Mouse (Mus musculus) stomach, embryonic 15.5 days (tissue): ENCODE measurements around the gene Lonp1. TPM values are rescaled to one million over a fixed set of nuclear protein-coding genes. Genes with fewer than 3 reads are reported as not detected.
A peak's percentile ranks its signal among the peaks of the same experiment; 100 is the strongest.

Experiments
- ATAC-seq: fragments of 200-750 bp; cut with Nextera tagmentation; 2 replicates; pipeline ENCODE4 v1.8.0; 2017; ENCODE audit warnings: low read depth, moderate number of reproducible peaks, moderate TSS enrichment; ENCODE audit not compliant: insufficient read depth, low FRiP score
- H3K27ac ChIP-seq: fragments of 300-500 bp; sonication (generic); 2 replicates; pipeline ENCODE4 v1.5.1; 2015; ENCODE audit warnings: mild to moderate bottlenecking, inconsistent platforms
- H3K27me3 ChIP-seq: fragments of 300-500 bp; sonication (generic); replicated peaks from 2 replicates; pipeline ENCODE4 v1.6.1; 2015; ENCODE audit warnings: inconsistent platforms
- H3K36me3 ChIP-seq: fragments of 300-500 bp; sonication (generic); 2 replicates; pipeline ENCODE4 v1.6.1; 2015; ENCODE audit warnings: inconsistent platforms
- H3K4me1 ChIP-seq: fragments of 300-500 bp; sonication (generic); 2 replicates; pipeline ENCODE4 v1.6.1; 2015; ENCODE audit warnings: inconsistent platforms
- H3K4me2 ChIP-seq: fragments of 300-500 bp; sonication (generic); 2 replicates; pipeline ENCODE4 v1.6.1; 2015; ENCODE audit warnings: mild to moderate bottlenecking, inconsistent platforms
- H3K4me3 ChIP-seq: fragments of 300-500 bp; sonication (generic); replicated peaks from 2 replicates; pipeline ENCODE4 v1.5.1; 2015; ENCODE audit warnings: inconsistent platforms
- H3K9ac ChIP-seq: fragments of 300-500 bp; sonication (generic); 2 replicates; pipeline ENCODE4 v1.6.1; 2015; ENCODE audit warnings: inconsistent platforms
- H3K9me3 ChIP-seq: fragments of 300-500 bp; sonication (generic); 2 replicates; pipeline ENCODE4 v1.6.1; 2016; ENCODE audit warnings: inconsistent platforms
- WGBS: fragments of 180-500 bp; shearing (Covaris S2); methylation state at CpG from one replicate; pipeline ENCODE4 v1.1.7; 2015; 5-methylcytosine and 5-hydroxymethylcytosine counted together
- polyA plus RNA-seq: library from polyadenylated mRNA; unstranded; fragments of >200 nt; fragmentation: Nextera tagmentation; extraction: Ambion mirVana; gene quantifications from 2 replicates; pipeline ENCODE4 v1.2.1, GENCODE M21; 2015

The Lonp1 gene
- polyA plus RNA-seq, 1 experiment from 2014 or later, result 59.1 TPM

DNA sequence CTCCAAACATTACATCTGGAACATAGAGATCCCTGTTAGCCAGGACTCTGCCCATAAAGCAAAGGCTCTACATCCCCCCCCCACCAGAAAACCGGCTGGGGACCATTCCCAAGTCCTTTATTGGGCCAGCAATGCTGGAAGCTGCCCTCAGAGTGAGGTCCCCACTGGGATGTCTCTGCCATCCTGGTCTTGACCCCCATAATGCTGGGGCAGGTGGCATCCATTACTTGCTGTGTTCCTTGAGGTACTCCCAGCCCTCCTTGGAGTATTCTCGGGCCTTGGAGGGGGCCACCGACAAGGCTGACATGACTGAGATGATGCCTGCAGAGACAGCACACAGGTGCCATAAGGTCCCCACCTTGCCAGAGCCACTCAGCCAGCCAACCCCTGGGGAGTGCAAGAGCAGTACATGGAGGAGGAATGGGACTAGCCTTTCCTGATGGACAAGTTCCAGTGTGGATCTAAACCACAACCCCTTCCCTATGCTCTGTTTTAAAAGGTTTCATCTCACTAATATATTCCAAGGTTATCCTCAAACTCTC, 19.1 kb downstream of the Lonp1 start:
- Histone ChIP-seq H3K27me3 (no peaks in the 10 kb centered on the region), H3K4me1 (peaks cover 23% of the 10 kb centered on the region), H3K27ac (no peak overlapping the region), H3K36me3 (peaks cover 44% of the 10 kb centered on the region), H3K9ac (no peak overlapping the region), H3K4me2 (no peak overlapping the region), H3K9me3 (no peaks in the 10 kb centered on the region), H3K4me3 (no peak overlapping the region)
- 73% methylated on average over 3 of the region's 3 CpGs for WGBS
- ATAC-seq, result no peak

DNA sequence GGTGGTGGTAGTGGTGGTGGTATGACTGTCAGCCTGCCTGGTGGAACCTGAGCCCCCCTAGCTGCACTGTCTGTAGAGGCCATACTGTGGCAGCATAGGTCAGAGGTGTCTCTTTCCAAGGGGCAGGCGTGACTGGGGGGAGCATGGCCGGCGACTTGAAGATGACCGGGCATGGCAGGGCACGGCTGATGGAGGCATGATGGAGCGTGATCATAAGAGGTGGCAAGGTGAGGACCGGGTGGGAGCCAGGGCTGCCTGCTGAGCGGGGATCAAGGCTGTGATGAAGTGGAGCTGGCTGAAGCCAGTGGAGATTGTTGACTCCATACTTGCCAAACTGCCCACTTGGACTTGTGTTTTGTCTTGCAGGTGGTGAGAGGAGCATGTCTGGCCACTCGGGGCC, 21.3 kb downstream of the Lonp1 start:
- H3K27me3 ChIP-seq, result no peaks in the 10 kb centered on the region
- H3K36me3 ChIP-seq, result peaks cover 64% of the 10 kb centered on the region
- no peak overlapping the region for H3K4me2 ChIP-seq
- no peak overlapping the region for H3K9ac ChIP-seq
- no peak overlapping the region for H3K4me3 ChIP-seq
- 87% methylated on average over 9 of the region's 9 CpGs for WGBS
- no peaks in the 10 kb centered on the region for H3K9me3 ChIP-seq
- no peak overlapping the region for H3K27ac ChIP-seq
- ATAC-seq, result no peak
- peaks cover 9% of the 10 kb centered on the region for H3K4me1 ChIP-seq

DNA sequence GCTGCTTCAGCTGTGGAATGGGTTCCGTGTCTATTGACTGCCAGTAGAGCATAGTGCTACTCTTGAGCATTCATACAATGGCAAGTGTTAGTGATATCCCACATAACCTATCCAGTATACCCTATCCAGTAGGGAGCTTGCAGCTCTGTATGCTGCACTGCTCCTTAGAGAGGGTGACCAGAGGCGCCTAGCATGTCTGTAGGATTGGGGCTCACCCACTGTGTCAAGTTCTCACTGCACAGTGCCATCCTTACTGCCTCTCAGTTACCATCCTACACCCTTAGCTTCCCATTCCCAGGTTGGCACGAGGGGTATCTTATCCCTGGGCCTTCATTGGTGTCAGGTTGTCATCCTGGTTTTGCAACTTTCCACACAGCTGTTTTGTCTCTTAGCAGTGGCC, 22.3 kb downstream of the Lonp1 start:
- H3K36me3 ChIP-seq, result peaks cover 74% of the 10 kb centered on the region

DNA sequence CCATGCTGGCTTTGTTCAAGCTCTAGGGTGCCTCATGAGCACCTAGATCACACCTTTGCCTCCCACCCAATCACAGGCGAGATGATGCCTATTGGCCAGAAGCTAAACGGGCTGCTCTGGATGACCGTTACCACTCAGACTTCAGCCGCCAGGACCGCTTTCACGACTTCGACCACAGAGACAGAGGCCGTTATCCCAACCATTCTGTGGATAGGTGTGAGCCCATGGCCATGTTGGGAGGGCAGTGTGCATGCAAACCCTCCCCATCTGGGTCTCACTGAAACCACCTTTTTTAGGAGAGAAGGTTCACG, 22.7 kb downstream of the Lonp1 start:
- WGBS, result 88% methylated on average over 9 of the region's 9 CpGs
- peaks cover 75% of the 10 kb centered on the region for H3K36me3 ChIP-seq
- peaks cover 7% of the 10 kb centered on the region for H3K4me1 ChIP-seq
- H3K27me3 ChIP-seq, result no peaks in the 10 kb centered on the region
- no peak for ATAC-seq
- H3K9me3 ChIP-seq, result no peaks in the 10 kb centered on the region
- H3K4me3 ChIP-seq, result no peak overlapping the region
- H3K9ac ChIP-seq, result no peak overlapping the region
- no peak overlapping the region for H3K27ac ChIP-seq
- H3K4me2 ChIP-seq, result no peak overlapping the region

More for the DNA sequence above, 22.3 kb downstream of the Lonp1 start:
- Histone ChIP-seq H3K4me1 (peaks cover 7% of the 10 kb centered on the region), H3K27ac (no peak overlapping the region), H3K9ac (no peak overlapping the region), H3K4me3 (no peak overlapping the region), H3K27me3 (no peaks in the 10 kb centered on the region), H3K4me2 (no peak overlapping the region), H3K9me3 (no peaks in the 10 kb centered on the region)
- 87% methylated on average over 3 of the region's 3 CpGs for WGBS
- no peak for ATAC-seq

DNA sequence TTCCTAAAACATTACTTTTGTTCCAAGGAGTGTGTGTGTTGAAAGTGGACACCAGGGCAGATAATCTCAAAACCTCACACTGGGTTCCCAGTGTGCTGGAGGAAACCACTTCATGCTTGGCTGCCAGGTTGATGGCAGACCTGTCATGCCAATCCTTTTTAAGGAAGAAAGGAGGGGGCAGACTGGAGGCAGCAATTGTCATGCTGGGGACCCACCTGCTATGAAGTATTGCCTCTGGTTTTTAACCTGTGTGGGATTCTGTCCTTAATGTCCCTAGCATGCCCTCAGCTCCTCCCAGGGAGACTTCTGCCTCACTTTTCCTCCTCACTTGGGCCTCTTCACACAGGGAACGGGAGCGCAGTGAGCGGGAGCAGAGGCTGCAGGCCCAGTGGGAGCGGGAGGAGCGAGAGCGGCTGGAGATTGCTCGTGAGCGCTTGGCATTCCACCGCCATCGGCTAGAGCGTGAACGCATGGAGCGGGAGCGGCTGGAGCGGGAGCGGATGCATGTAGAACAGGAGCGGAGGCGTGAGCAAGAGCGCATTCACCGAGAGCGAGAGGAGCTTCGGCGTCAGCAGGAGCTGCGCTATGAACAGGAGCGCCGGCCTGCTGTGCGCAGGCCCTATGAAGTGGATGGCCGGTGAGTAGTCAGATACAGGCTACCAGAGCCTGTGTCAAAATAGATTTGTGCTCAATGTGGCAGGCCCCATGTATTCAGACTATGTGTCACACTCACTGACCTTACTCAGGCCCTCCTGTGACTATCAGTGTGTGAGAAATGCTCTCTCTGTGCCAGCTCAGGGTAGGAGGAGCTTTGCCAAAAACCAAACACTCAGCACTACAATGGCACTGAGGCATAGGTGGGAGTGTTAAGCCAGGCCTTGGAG, 23.3 kb downstream of the Lonp1 start:
- Histone ChIP-seq H3K4me3 (no peak overlapping the region), H3K4me1 (peaks cover 1% of the 10 kb centered on the region), H3K36me3 (peaks cover 75% of the 10 kb centered on the region), H3K9ac (no peak overlapping the region), H3K4me2 (no peak overlapping the region), H3K27ac (no peak overlapping the region), H3K27me3 (no peaks in the 10 kb centered on the region), H3K9me3 (no peaks in the 10 kb centered on the region)
- 93% methylated on average over 28 of the region's 28 CpGs for WGBS
- ATAC-seq, result no peak

DNA sequence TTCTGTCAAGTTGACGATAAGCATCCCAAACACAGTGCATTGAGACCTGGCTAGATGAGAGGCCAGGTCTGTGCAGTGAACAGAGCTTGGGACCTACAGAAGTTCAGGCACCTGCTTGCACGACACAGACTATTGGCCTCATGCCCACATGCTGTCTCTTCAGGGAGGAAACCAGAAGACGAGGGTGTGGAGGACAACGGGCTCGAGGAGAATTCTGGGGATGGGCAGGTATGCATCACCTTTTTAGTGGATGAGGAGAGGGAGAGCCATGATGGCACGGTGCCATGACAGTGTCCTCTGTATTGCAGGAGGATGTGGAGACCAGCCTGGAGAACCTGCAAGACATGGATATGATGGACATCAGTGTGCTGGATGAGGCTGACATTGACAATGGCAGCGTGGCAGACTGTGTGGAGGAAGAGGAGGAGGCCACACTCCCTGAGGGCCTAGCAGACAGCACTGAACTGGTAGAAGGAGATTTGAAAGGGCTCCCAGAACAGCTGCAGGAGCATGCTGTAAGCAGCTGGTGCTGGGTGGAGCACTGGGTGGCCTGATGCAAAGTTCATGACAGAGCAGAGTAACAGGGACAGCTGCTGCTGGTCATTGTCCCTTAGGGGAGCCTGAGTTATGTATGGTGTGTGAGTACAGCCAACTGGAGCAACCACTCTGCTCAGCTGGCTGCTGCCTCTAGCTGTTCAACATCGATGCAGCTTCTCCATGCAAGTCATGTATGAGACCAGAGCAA, 33.0 kb downstream of the Lonp1 start:
- peaks cover 72% of the 10 kb centered on the region for H3K36me3 ChIP-seq
- WGBS, result 81% methylated on average over 8 of the region's 8 CpGs
- peak; percentile 20; the same call in 1 of the 2 replicates for ATAC-seq
- no peaks in the 10 kb centered on the region for H3K27me3 ChIP-seq
- no peak overlapping the region for H3K4me2 ChIP-seq
- peaks cover 3% of the 10 kb centered on the region; the same call in 1 of the 2 replicates for H3K4me1 ChIP-seq
- H3K9ac ChIP-seq, result no peak overlapping the region
- no peak overlapping the region for H3K4me3 ChIP-seq
- no peak overlapping the region for H3K27ac ChIP-seq
- H3K9me3 ChIP-seq, result no peaks in the 10 kb centered on the region

DNA sequence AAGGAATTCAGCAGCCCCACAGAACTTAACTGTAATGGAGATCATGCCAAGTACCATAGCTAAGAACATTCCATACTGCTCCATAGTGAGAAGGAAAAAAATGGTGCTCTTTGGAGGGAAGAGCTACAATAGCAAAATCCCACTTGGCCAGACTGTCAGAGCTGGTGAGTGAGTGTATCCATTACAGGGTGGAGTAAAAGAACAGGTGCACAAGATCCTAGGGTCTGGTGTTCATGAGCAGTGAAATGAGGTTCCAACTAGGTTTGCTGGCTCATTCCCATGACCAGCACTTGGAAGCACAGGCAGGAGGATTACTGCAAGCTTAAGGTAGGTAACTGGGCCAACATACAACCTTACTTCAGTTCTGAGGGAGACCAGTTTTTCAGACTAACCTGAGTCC, 34.1 kb downstream of the Lonp1 start:
- no peak for ATAC-seq
- Histone ChIP-seq H3K4me3 (no peak overlapping the region), H3K9ac (no peak overlapping the region), H3K4me2 (no peak overlapping the region), H3K9me3 (no peaks in the 10 kb centered on the region), H3K36me3 (peaks cover 78% of the 10 kb centered on the region), H3K4me1 (peaks cover 3% of the 10 kb centered on the region; the same call in 1 of the 2 replicates), H3K27me3 (no peaks in the 10 kb centered on the region), H3K27ac (no peak overlapping the region)

DNA sequence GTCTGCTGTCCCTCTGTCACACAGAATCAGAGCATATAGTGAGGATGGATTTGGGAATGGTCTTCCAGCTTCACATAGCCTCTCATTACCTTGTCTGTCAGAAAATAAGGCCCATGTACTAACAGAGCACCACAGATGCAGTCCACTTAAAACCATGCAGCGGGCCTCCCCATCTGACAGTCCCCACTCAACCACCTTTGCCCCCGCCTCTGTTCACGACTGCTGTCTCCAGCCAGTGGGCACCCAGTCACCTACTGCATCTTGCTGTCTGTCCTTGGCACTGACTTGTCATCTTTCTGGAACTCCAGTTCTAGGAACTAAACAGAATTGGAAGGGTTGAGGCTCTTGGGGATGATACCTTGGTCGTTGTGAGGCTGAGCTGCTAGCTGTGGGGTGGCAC, 37.8 kb downstream of the Lonp1 start:
- Histone ChIP-seq H3K9ac (no peak overlapping the region), H3K4me2 (no peak overlapping the region), H3K36me3 (peaks cover 52% of the 10 kb centered on the region), H3K4me3 (no peak overlapping the region), H3K27me3 (no peaks in the 10 kb centered on the region), H3K9me3 (no peaks in the 10 kb centered on the region), H3K4me1 (peaks cover 16% of the 10 kb centered on the region), H3K27ac (no peak overlapping the region)
- ATAC-seq, result no peak
- WGBS, result 91% methylated on average over 4 of the region's 4 CpGs

DNA sequence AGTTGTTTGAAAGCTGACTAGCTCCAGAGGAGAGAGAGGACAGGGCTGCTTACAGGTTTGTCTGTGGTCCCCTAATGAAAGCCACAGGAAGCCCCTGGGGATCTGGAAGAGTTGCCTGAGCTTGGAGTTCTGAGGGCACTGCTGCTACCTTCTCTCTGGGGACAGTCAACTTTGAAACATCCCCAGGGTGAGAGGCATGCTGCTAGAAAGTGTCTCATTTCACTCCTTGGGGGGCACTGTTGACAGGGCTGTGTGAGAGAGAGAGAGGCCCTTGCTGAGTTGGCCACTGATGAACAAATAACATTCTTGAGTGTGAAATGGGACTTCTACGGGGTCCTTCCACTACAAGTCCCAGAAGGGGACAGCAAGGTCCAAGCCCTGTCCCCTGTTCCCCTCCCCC, 38.9 kb downstream of the Lonp1 start:
- Histone ChIP-seq H3K9ac (no peak overlapping the region), H3K4me3 (no peak overlapping the region), H3K27ac (no peak overlapping the region), H3K9me3 (no peaks in the 10 kb centered on the region), H3K27me3 (no peaks in the 10 kb centered on the region), H3K4me2 (no peak overlapping the region), H3K4me1 (peaks cover 20% of the 10 kb centered on the region), H3K36me3 (peaks cover 41% of the 10 kb centered on the region)
- WGBS, result 73% methylated on average over 1 of the region's 1 CpGs
- no peak for ATAC-seq

DNA sequence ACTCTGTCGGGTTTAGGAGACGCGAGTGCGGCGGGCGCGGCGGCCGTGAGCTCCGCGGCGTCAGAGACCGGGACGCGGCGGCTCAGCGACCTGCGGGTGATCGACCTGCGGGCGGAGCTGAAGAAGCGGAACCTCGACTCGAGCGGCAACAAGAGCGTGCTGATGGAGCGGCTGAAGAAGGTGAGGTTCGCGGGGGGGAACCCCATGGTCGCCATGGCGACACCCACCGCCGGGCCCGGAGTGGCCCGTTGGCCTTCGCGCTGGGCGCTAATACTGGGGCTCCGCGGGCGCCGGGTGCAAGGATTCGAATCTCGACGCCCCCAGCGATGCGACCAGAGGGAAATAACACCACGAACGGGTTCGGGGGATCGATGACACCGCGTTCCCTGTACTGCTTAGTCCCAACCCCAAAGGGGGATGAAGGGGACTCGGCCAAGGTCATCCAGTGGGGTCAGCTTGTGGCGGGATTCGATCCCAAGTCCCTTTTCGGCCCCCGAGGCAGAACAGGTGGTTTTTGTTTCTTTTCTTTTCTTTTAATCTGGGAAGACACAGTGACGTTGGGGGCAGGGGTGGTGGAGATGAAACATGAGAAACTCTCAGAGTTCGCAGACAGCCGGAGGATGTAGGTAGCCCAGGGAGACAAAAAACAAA, 41.4 kb downstream of the Lonp1 start:
- Histone ChIP-seq H3K36me3 (peaks cover 43% of the 10 kb centered on the region), H3K4me3 (peak overlapping the region; percentile 88), H3K27ac (peak overlapping the region; percentile 92), H3K9me3 (no peaks in the 10 kb centered on the region), H3K27me3 (no peaks in the 10 kb centered on the region), H3K4me2 (peak overlapping the region; percentile 65), H3K4me1 (peaks cover 38% of the 10 kb centered on the region), H3K9ac (peak overlapping the region; percentile 64)
- under 1% methylated on average over 61 of the region's 61 CpGs for WGBS
- no peak for ATAC-seq

DNA sequence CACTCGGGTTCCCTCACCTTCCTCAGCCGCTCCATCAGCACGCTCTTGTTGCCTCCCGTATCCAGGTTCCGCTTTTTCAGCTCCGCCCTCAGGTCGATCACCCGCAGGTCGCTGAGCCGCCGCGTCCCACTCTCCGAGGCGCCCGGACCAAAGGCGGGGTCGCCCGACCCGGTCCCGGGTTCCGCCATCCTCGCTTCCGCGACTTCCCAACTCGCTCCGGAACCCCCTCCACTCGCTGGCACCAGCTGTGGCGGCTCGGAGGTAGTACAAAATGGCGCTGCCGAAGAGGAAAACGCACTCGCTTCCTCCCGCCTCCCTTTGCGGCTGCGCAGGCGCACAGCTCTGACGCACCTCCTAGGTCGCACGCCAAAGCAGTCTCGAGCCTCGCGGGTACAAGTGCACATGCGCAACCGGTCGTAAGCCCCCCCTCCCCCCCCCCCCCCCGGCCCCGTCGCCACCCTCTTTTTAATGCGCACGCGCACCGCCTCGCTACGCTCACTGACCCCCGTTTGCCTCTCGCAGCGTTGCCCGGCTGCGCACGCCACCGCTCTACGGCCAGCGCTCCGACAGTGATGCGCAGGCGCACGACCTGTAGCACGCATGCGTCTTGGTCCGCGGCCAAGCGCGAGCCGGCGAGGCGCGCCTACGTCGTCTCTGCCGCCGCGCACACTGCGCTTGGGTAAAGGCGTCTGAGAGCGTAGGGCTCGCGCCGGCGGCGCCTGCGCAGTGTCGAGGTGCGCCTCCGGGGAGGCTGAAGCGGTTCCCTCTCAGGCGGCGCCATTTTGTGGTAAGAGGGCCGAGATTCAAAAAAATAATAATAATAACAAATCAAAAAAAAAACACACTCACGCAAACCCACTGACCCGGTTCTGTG, 42.2 kb downstream of the Lonp1 start, which contains the start of the genes Safb2 and Safb:
TSS of gene Safb2 (minus strand) at position 329 of the 874 bp plus-strand sequence.
TSS of gene Safb (plus strand) at position 569 of the 874 bp plus-strand sequence.
- Histone ChIP-seq H3K4me1 (peaks cover 38% of the 10 kb centered on the region), H3K4me2 (peak within 1 kb of the TSS; percentile 78)

More for the DNA sequence above, 42.2 kb downstream of the Lonp1 start, which contains the start of the genes Safb2 and Safb:
- ATAC-seq, result peak; percentile 94
- peak within 1 kb of the TSS; percentile 97 for H3K27ac ChIP-seq
- H3K4me3 ChIP-seq, result peak within 1 kb of the TSS; percentile 88
- no peaks in the 10 kb centered on the region for H3K27me3 ChIP-seq
- H3K9ac ChIP-seq, result peak within 1 kb of the TSS; percentile 89
- no peaks in the 10 kb centered on the region for H3K9me3 ChIP-seq
- WGBS, result under 1% methylated on average over 88 of the region's 101 CpGs
- peaks cover 40% of the 10 kb centered on the region for H3K36me3 ChIP-seq
